Mouse (Mus musculus) kidney, embryonic 14.5 days (tissue): ENCODE data around the gene Gnai3. TPM values are rescaled to one million over a fixed set of nuclear protein-coding genes. Genes with fewer than 3 reads are reported as not detected.

Experiments
- ATAC-seq: fragments of 200-750 bp; cut with Nextera tagmentation; 2 replicates; pipeline ENCODE4 v1.8.0; 2017; ENCODE audit warnings: moderate number of reproducible peaks, mild to moderate bottlenecking, moderate TSS enrichment, moderate library complexity; ENCODE audit not compliant: low FRiP score, low TSS enrichment
- H3K27ac ChIP-seq: fragments of 300-500 bp; sonication (generic); 2 replicates; pipeline ENCODE4 v1.5.1; 2014; ENCODE audit warnings: low read depth, mild to moderate bottlenecking, low read length, moderate library complexity, mixed read lengths
- H3K27me3 ChIP-seq: fragments of 300-500 bp; sonication (generic); 2 replicates; pipeline ENCODE4 v1.6.1; 2014; ENCODE audit warnings: mild to moderate bottlenecking, low read length; ENCODE audit not compliant: control insufficient read depth, insufficient read depth
- H3K36me3 ChIP-seq: fragments of 300-500 bp; sonication (generic); 2 replicates; pipeline ENCODE4 v1.6.1; 2014; ENCODE audit warnings: low read length, mixed read lengths; ENCODE audit not compliant: control insufficient read depth, insufficient read depth
- H3K4me1 ChIP-seq: fragments of 300-500 bp; sonication (generic); 2 replicates; pipeline ENCODE4 v1.6.1; 2014; ENCODE audit warnings: low read length, mixed read lengths; ENCODE audit not compliant: control insufficient read depth, insufficient read depth
- H3K4me2 ChIP-seq: fragments of 300-500 bp; sonication (generic); replicated peaks from 2 replicates; pipeline ENCODE4 v1.6.1; 2014; ENCODE audit warnings: low read depth, mild to moderate bottlenecking, low read length
- H3K4me3 ChIP-seq: fragments of 300-500 bp; sonication (generic); 2 replicates; pipeline ENCODE4 v1.5.1; 2014; ENCODE audit warnings: mild to moderate bottlenecking, low read length
- H3K9ac ChIP-seq: fragments of 300-500 bp; sonication (generic); 2 replicates; pipeline ENCODE4 v1.6.1; 2014; ENCODE audit warnings: low read depth, mild to moderate bottlenecking, low read length, moderate library complexity
- H3K9me3 ChIP-seq: fragments of 300-500 bp; sonication (generic); 2 replicates; pipeline ENCODE4 v1.6.1; 2016; ENCODE audit warnings: low read length; ENCODE audit not compliant: control insufficient read depth
- WGBS: fragments of 180-500 bp; shearing (Covaris S2); extraction: QIAGEN DNeasy Blood & Tissue Kit; methylation state at CpG from one replicate; pipeline ENCODE4 v1.1.7; 2014; 5-methylcytosine and 5-hydroxymethylcytosine counted together
- polyA plus RNA-seq: library from polyadenylated mRNA; unstranded; fragments of >200 nt; fragmentation: Nextera tagmentation; extraction: Ambion mirVana; gene quantifications from 2 replicates; pipeline ENCODE4 v1.2.1, GENCODE M21; 2014

Gene Gnai3
- polyA plus RNA-seq, 1 experiment from 2014 or later, result 181 TPM

GRCm38 (mm10) chr3:108105281-108105680, 40.7 kb downstream of the Gnai3 start:
- Histone ChIP-seq H3K4me2 (no peak overlapping the region), H3K27ac (no peak overlapping the region), H3K9me3 (no peaks in the 10 kb centered on the region), H3K9ac (no peak overlapping the region), H3K4me1 (no peaks in the 10 kb centered on the region), H3K4me3 (no peak overlapping the region), H3K36me3 (peaks cover 43% of the 10 kb centered on the region), H3K27me3 (no peaks in the 10 kb centered on the region)
- ATAC-seq, result no peak
- 84% methylated on average over 3 of the region's 3 CpGs for whole genome bisulfite sequencing

DNA sequence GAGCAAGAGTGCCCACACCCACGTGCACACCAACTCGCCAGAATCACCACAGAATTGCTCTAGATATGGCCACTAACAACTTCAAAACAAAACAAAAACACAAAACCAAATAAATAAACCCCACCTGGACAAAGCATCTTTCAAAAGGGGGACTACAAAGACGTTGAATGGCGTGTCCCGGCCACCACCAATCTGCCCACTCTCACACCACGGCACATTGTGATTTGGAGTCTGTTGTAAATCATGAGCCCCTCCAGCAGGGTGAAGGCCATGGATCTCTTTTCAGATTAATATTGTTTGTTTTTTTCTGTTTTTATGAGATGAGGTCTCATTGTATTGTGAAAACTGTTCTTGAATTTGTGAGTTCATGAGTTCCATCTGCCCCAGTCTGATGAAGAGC, 43.9 kb downstream of the Gnai3 start:
- no peaks in the 10 kb centered on the region for H3K27me3 ChIP-seq
- H3K4me2 ChIP-seq, result no peak overlapping the region
- no peak overlapping the region for H3K4me3 ChIP-seq
- H3K27ac ChIP-seq, result no peak overlapping the region
- no peaks in the 10 kb centered on the region for H3K9me3 ChIP-seq
- no peak overlapping the region for H3K9ac ChIP-seq
- WGBS, result 84% methylated on average over 6 of the region's 6 CpGs
- H3K36me3 ChIP-seq, result peaks cover 15% of the 10 kb centered on the region
- no peak for ATAC-seq
- H3K4me1 ChIP-seq, result no peaks in the 10 kb centered on the region

GRCm38 (mm10) chr3:108101594-108101993, 44.4 kb downstream of the Gnai3 start:
- Histone ChIP-seq H3K9me3 (no peaks in the 10 kb centered on the region), H3K4me1 (no peaks in the 10 kb centered on the region), H3K27me3 (no peaks in the 10 kb centered on the region), H3K4me3 (no peak overlapping the region), H3K27ac (no peak overlapping the region), H3K4me2 (no peak overlapping the region), H3K9ac (no peak overlapping the region), H3K36me3 (peaks cover 13% of the 10 kb centered on the region)
- 55% methylated on average over 3 of the region's 3 CpGs for WGBS
- no peak for ATAC-seq

DNA sequence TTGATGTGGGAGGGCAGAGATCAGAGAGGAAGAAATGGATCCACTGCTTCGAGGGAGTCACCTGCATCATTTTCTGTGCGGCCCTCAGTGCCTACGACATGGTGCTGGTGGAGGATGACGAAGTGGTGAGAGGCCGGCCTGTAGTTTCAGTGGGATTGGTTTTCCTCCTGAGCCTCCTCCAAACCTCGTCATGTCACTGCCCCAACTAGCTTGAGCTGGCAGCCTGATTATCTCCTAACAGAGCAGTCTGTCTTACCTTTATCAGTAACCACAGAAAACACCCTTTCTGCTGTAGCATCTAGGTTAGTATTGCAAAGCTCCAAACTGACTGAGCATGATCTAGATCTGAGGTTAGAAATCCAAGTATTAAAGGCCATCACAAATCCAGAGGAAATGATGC, 47.6 kb downstream of the Gnai3 start:
- no peak overlapping the region for H3K9ac ChIP-seq
- no peak for ATAC-seq
- H3K27ac ChIP-seq, result no peak overlapping the region
- H3K4me1 ChIP-seq, result no peaks in the 10 kb centered on the region
- H3K36me3 ChIP-seq, result no peaks in the 10 kb centered on the region
- no peak overlapping the region for H3K4me3 ChIP-seq
- no peak overlapping the region for H3K4me2 ChIP-seq
- 49% methylated on average over 6 of the region's 6 CpGs for WGBS
- no peaks in the 10 kb centered on the region for H3K27me3 ChIP-seq
- H3K9me3 ChIP-seq, result no peaks in the 10 kb centered on the region

- no peak overlapping the region for H3K4me2 ChIP-seq
- H3K36me3 ChIP-seq, result no peaks in the 10 kb centered on the region
- H3K9me3 ChIP-seq, result no peaks in the 10 kb centered on the region
- H3K9ac ChIP-seq, result no peak overlapping the region
- no peak overlapping the region for H3K27ac ChIP-seq
- no peak overlapping the region for H3K4me3 ChIP-seq
- no peaks in the 10 kb centered on the region for H3K4me1 ChIP-seq
- 69% methylated on average over 8 of the region's 8 CpGs for WGBS
- no peak for ATAC-seq
- H3K27me3 ChIP-seq, result no peaks in the 10 kb centered on the region
These were observed 48.3 kb downstream of the Gnai3 start for GRCm38 (mm10) chr3:108097656-108098055.

GRCm38 (mm10) chr3:108096726-108097125, 49.2 kb downstream of the Gnai3 start:
- no peak overlapping the region for H3K27ac ChIP-seq
- H3K4me1 ChIP-seq, result no peaks in the 10 kb centered on the region
- H3K4me3 ChIP-seq, result no peak overlapping the region
- H3K4me2 ChIP-seq, result no peak overlapping the region
- no peaks in the 10 kb centered on the region for H3K36me3 ChIP-seq
- H3K27me3 ChIP-seq, result no peaks in the 10 kb centered on the region
- H3K9ac ChIP-seq, result no peak overlapping the region
- no peaks in the 10 kb centered on the region for H3K9me3 ChIP-seq
- no peak for ATAC-seq
- WGBS, result 76% methylated on average over 10 of the region's 10 CpGs

- Histone ChIP-seq H3K27ac (no peak overlapping the region), H3K27me3 (no peaks in the 10 kb centered on the region), H3K4me3 (no peak overlapping the region), H3K4me1 (no peaks in the 10 kb centered on the region), H3K36me3 (no peaks in the 10 kb centered on the region), H3K9me3 (no peaks in the 10 kb centered on the region), H3K9ac (no peak overlapping the region), H3K4me2 (no peak overlapping the region)
- 55% methylated on average over 8 of the region's 8 CpGs for WGBS
- no peak for ATAC-seq
These were observed 49.7 kb downstream of the Gnai3 start for GRCm38 (mm10) chr3:108096226-108096625.

DNA sequence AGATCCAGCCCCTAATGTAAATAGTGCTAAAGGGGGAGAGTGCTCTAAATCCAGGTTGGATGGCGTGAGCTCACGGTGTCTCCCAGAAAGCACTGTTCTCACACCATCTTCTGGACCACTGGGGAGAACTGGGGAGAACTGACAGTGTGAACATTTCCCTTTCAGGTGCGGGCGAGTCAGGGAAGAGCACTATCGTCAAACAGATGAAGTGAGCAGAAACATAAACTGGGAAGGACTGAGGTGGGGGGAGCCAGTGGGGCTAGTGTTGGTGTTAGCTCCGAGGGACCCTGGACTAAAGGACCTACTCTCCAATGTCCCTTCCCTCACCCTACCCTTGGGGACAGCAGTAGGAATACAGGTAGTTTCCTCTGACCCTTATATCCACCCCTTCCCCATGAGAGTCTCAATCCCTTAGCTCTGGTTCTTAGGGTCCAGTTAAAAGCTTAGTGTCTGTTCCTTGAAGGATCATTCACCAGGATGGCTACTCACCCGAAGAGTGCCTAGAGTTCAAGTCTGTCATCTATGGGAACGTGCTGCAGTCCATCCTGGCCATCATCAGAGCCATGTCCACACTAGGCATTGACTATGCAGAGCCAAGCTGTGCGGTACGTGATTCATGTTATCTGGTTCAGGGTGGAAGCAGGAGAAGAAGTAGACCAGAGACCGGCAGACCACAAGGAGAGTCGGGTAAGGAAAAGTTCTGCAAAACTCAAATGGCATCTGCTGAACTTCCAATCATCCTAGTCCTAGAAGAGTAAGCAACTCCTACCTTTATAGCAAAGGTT, 50.8 kb downstream of the Gnai3 start:
- 92% methylated on average over 12 of the region's 12 CpGs for WGBS
- no peaks in the 10 kb centered on the region for H3K4me1 ChIP-seq
- H3K4me3 ChIP-seq, result no peak overlapping the region
- ATAC-seq, result no peak
- no peak overlapping the region for H3K27ac ChIP-seq
- H3K36me3 ChIP-seq, result no peaks in the 10 kb centered on the region
- no peaks in the 10 kb centered on the region for H3K27me3 ChIP-seq
- no peak overlapping the region for H3K4me2 ChIP-seq
- no peak overlapping the region for H3K9ac ChIP-seq
- no peaks in the 10 kb centered on the region for H3K9me3 ChIP-seq

GRCm38 (mm10) chr3:108094146-108094545, 51.8 kb downstream of the Gnai3 start:
- Histone ChIP-seq H3K27ac (no peak overlapping the region), H3K4me3 (no peak overlapping the region), H3K4me1 (no peaks in the 10 kb centered on the region), H3K9ac (no peak overlapping the region), H3K27me3 (no peaks in the 10 kb centered on the region), H3K4me2 (no peak overlapping the region), H3K9me3 (no peaks in the 10 kb centered on the region), H3K36me3 (no peaks in the 10 kb centered on the region)
- no peak for ATAC-seq
- WGBS, result 81% methylated on average over 1 of the region's 1 CpGs
